Comparison of ENCODE assay signal across 8 mouse cellular contexts in genomic region chr5:36696504-36697300, GRCm38 (mm10). TPM values are rescaled to one million over a fixed set of nuclear protein-coding genes. Genes with fewer than 3 reads are reported as not detected.
DNase-seq lines count a peak whose midpoint lies in the region; ATAC-seq lines count a peak whose summit lies in the region.

No protein-coding gene starts in this region.

- H3K36me3 ChIP-seq in forebrain, embryonic 10.5 days (replicated peaks), result peaks cover 17% of the 10 kb centered on the region
- H3K36me3 ChIP-seq in intestine, embryonic 16.5 days (ENCODE audit: control insufficient read depth, insufficient read depth, low read length), result no peaks in the 10 kb centered on the region
- no peaks in the 10 kb centered on the region for H3K36me3 ChIP-seq in macrophage (ENCODE audit: inconsistent target)

- H3K9me3 ChIP-seq in forebrain, embryonic 10.5 days, result no peaks in the 10 kb centered on the region
- H3K9me3 ChIP-seq in intestine, embryonic 16.5 days (ENCODE audit: control insufficient read depth, low read length), result no peaks in the 10 kb centered on the region

- no peaks in the 10 kb centered on the region for H3K27me3 ChIP-seq in forebrain, embryonic 10.5 days (ENCODE audit: poor library complexity, severe bottlenecking)
- H3K27me3 ChIP-seq in intestine, embryonic 16.5 days (replicated peaks; ENCODE audit: control insufficient read depth, insufficient read depth, low read length), result no peaks in the 10 kb centered on the region

- peak overlapping the region; percentile 83 for H3K4me3 ChIP-seq in forebrain, embryonic 10.5 days
- peak overlapping the region; percentile 75 for H3K4me3 ChIP-seq in intestine, embryonic 16.5 days (ENCODE audit: low read length)
- peak overlapping the region; percentile 21; the same call in 1 of the 2 replicates for H3K4me3 ChIP-seq in macrophage (ENCODE audit: inconsistent target)

- no peak for ATAC-seq in intestine, embryonic 16.5 days

- DNase-seq in adrenal gland, postnatal 14 days, result peak; percentile 47
- DNase-seq in adrenal gland, postnatal 25 days, result no peak
- peak; percentile 49 for DNase-seq in 3T3-L1 (ENCODE audit: low read depth, low spot score)
- no peak for DNase-seq in forebrain, embryonic 10.5 days (ENCODE audit: extremely low spot score, low spot score)
- no peak for DNase-seq in spleen, adult 18-20 months
- DNase-seq in adrenal gland, adult 18-20 months (ENCODE audit: low spot score in 2 of 2), result no peak

- peak overlapping the region; percentile 92 for H3K4me2 ChIP-seq in intestine, embryonic 16.5 days (ENCODE audit: low read depth, low read length)

- H3K4me1 ChIP-seq in forebrain, embryonic 10.5 days, result peaks cover 30% of the 10 kb centered on the region
- H3K4me1 ChIP-seq in intestine, embryonic 16.5 days (ENCODE audit: control insufficient read depth, insufficient read depth, low read length), result peaks cover 27% of the 10 kb centered on the region

- H3K27ac ChIP-seq in forebrain, embryonic 10.5 days, result peak overlapping the region; percentile 98
- H3K27ac ChIP-seq in intestine, embryonic 16.5 days (ENCODE audit: low read length), result peak overlapping the region; percentile 40; the same call in 1 of the 2 replicates
- peak overlapping the region; percentile 79 for H3K27ac ChIP-seq in macrophage

- 82% methylated on average over 11 of the region's 11 CpGs for WGBS in forebrain, embryonic 10.5 days
- 77% methylated on average over 11 of the region's 11 CpGs for WGBS in intestine, embryonic 16.5 days
- 80% methylated on average over 11 of the region's 11 CpGs for WGBS in macrophage (ENCODE audit: missing documents)

- H3K9ac ChIP-seq in intestine, embryonic 16.5 days (ENCODE audit: low read depth, low read length), result peak overlapping the region; percentile 85

- H3K79me2 ChIP-seq in macrophage (ENCODE audit: inconsistent target), result peaks cover 36% of the 10 kb centered on the region

RNA-seq across cellular contexts. Expression of gene D5Ertd579e, which starts 0.9 kb away (rescaled TPM):
- total RNA-seq in adrenal gland, postnatal 14 days (2021), result 60.2 and 61.5 TPM in 2 replicates
- 63.3 and 73.0 TPM in 2 replicates for total RNA-seq in adrenal gland, postnatal 25 days (2021)
- polyA plus RNA-seq in forebrain, embryonic 10.5 days (2016; fragmentation: Nextera tagmentation; extraction: Ambion mirVana), result 27.6 and 31.3 TPM in 2 replicates
- polyA plus RNA-seq in intestine, embryonic 16.5 days (2015; fragmentation: Nextera tagmentation; extraction: Ambion mirVana), result 14.0 and 14.2 TPM in 2 replicates
- 100 to 1,000 TPM in 22 of 26 experiments, 10 to 100 TPM in 4; 70.8 to 283 (median 183) TPM for total RNA-seq in macrophage (2018; cell fraction: chromatin; rRNA removed)
- 10 to 100 TPM; 13.7 to 40.9 (median 24.9) TPM for total RNA-seq in macrophage (2018; cell fraction: cytosol; rRNA removed)
- total RNA-seq in macrophage (2018; cell fraction: nucleus; rRNA removed), result 100 to 1,000 TPM in 14 of 26 experiments, 10 to 100 TPM in 12; 49.9 to 175 (median 103) TPM
- 17.3 to 23.8 TPM (median 23.4 TPM) in 3 replicates for polyA plus RNA-seq in macrophage (2018)
- 10 to 100 TPM; 73.9 to 87.5 TPM for total RNA-seq in adrenal gland, adult 18-20 months (2021)

RNA-seq across cellular contexts. Expression of gene Bloc1s4, which starts 51.7 kb away (rescaled TPM):
- 23.7 and 27.2 TPM in 2 replicates for total RNA-seq in adrenal gland, postnatal 14 days (2021)
- 25.7 and 30.4 TPM in 2 replicates for total RNA-seq in adrenal gland, postnatal 25 days (2021)
- 19.7 and 20.6 TPM in 2 replicates for polyA plus RNA-seq in forebrain, embryonic 10.5 days (2016; fragmentation: Nextera tagmentation; extraction: Ambion mirVana)
- 16.5 and 19.7 TPM in 2 replicates for polyA plus RNA-seq in intestine, embryonic 16.5 days (2015; fragmentation: Nextera tagmentation; extraction: Ambion mirVana)
- 10 to 100 TPM in 8 of 26 experiments, 1 to 10 TPM in 18; 1.0 to 15.7 (median 7.3) TPM for total RNA-seq in macrophage (2018; cell fraction: chromatin; rRNA removed)
- total RNA-seq in macrophage (2018; cell fraction: cytosol; rRNA removed), result 10 to 100 TPM; 15.1 to 21.6 (median 18.8) TPM
- total RNA-seq in macrophage (2018; cell fraction: nucleus; rRNA removed), result 10 to 100 TPM in 20 of 26 experiments, 1 to 10 TPM in 6; 4.6 to 20.4 (median 12.9) TPM
- polyA plus RNA-seq in macrophage (2018), result 6.8 to 19.4 TPM (median 17.0 TPM) in 3 replicates
- total RNA-seq in adrenal gland, adult 18-20 months (2021), result 10 to 100 TPM; 27.0 to 35.8 TPM

Comparison
In these comparisons a context has a peak if more than half of its experiments do, and no peak if none do; other contexts are left out.
1. DNase-seq: peak in adrenal gland, postnatal 14 days (single experiment) and 3T3-L1 (single experiment); none in adrenal gland, postnatal 25 days (single experiment), forebrain, embryonic 10.5 days (single experiment), spleen, adult 18-20 months (0 of 2) and adrenal gland, adult 18-20 months (0 of 2).
2. H3K27ac ChIP-seq: peak in every context shown above with its lines; median percentile 98 in forebrain, embryonic 10.5 days; 79 in macrophage; 40 in intestine, embryonic 16.5 days.
3. H3K4me3 ChIP-seq: peak in every context shown above with its lines; median percentile 83 in forebrain, embryonic 10.5 days; 75 in intestine, embryonic 16.5 days; 21 in macrophage.